Mouse (Mus musculus): ENCODE data around the gene Grin2a.

DNA sequence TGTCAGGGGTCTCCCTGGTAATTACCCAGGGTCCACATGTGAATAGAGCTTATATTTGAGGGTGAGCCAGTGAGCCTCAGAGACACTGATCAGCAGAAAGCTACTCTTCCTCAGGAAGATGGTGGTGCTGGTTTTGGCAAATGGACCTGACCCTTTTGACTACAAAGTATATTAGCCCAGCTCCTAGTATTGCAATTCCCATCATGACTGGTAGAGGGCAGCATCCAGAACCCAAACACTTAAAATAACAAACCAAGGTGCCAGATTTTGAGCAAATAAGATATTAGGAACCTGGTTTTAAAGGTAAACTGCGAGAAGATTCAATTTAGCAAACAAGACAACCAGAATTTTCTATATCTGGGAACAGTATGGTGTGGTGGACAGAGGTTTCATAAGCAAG is 14.4 kb upstream of the Grin2a start:
- TF ChIP-seq EP300 (IDR thresholded peaks at IDR 0.05; ENCODE audit: low read depth), result no peak
- no peak for TF ChIP-seq CTCF (IDR thresholded peaks at IDR 0.05; ENCODE audit: low read depth)
